Mouse (Mus musculus) forebrain, postnatal 0 days (tissue): ENCODE measurements around the gene Rfxank. TPM values are rescaled to one million over a fixed set of nuclear protein-coding genes. Genes with fewer than 3 reads are reported as not detected.

Experiments used
- ATAC-seq: fragments of 200-750 bp; cut with Nextera tagmentation; 2 replicates; pipeline ENCODE4 v1.8.0; 2017; ENCODE audit warnings: mild to moderate bottlenecking, moderate library complexity
- DNase-seq: peaks from one replicate; pipeline ENCODE4 v3.0.0-alpha.2; 2015
- H3K27ac ChIP-seq: fragments of 300-500 bp; sonication (generic); 2 replicates; pipeline ENCODE4 v1.5.1; 2014; ENCODE audit warnings: low read depth, mild to moderate bottlenecking, antibody characterized with exemption, low read length, moderate library complexity, mixed read lengths
- H3K27me3 ChIP-seq: fragments of 300-500 bp; sonication (generic); 2 replicates; pipeline ENCODE4 v1.6.1; 2014; ENCODE audit warnings: mild to moderate bottlenecking, low read length, mixed read lengths; ENCODE audit not compliant: insufficient read depth
- H3K36me3 ChIP-seq: fragments of 300-500 bp; sonication (generic); 2 replicates; pipeline ENCODE4 v1.6.1; 2014; ENCODE audit warnings: mild to moderate bottlenecking, moderate library complexity; ENCODE audit not compliant: insufficient read depth
- H3K4me1 ChIP-seq: fragments of 300-500 bp; sonication (generic); 2 replicates; pipeline ENCODE4 v1.6.1; 2014; ENCODE audit warnings: antibody characterized with exemption; ENCODE audit not compliant: insufficient read depth
- H3K4me2 ChIP-seq: fragments of 300-500 bp; sonication (generic); 2 replicates; pipeline ENCODE4 v1.6.1; 2014; ENCODE audit warnings: low read depth, mild to moderate bottlenecking, moderate library complexity
- H3K4me3 ChIP-seq: fragments of 300-500 bp; sonication (generic); 2 replicates; pipeline ENCODE4 v1.5.1; 2014; ENCODE audit warnings: low read depth, low read length, mixed read lengths
- H3K9ac ChIP-seq: fragments of 300-500 bp; sonication (generic); 2 replicates; pipeline ENCODE4 v1.6.1; 2014; ENCODE audit warnings: mild to moderate bottlenecking
- H3K9me3 ChIP-seq: fragments of 300-500 bp; sonication (generic); 2 replicates; pipeline ENCODE4 v1.6.1; 2016; ENCODE audit warnings: low read length
- CTCF ChIP-seq: sonication (generic); IDR thresholded peaks from 2 replicates; pipeline ENCODE4 v1.5.1; 2016; ENCODE audit warnings: antibody characterized with exemption, control low read depth, low read depth
- WGBS: fragments of 180-500 bp; shearing (Covaris S2); extraction: QIAGEN DNeasy Blood & Tissue Kit; methylation state at CpG from one replicate; pipeline ENCODE4 v1.1.7; 2014; 5-methylcytosine and 5-hydroxymethylcytosine counted together
- polyA plus RNA-seq: library from polyadenylated mRNA; unstranded; fragments of >200 nt; fragmentation: Nextera tagmentation; extraction: Ambion mirVana; gene quantifications from 2 replicates; pipeline ENCODE4 v1.2.1, GENCODE M21; 2015
- total RNA-seq: library from RNA; depleted of rRNA; stranded (reverse); fragments of >200 nt; gene quantifications from 2 replicates; pipeline ENCODE4 v1.2.3, GENCODE M21; 2014

Gene Rfxank
- total and polyA plus RNA-seq, 2 experiments from 2014 or later: 7.9 to 10.2 TPM

DNA sequence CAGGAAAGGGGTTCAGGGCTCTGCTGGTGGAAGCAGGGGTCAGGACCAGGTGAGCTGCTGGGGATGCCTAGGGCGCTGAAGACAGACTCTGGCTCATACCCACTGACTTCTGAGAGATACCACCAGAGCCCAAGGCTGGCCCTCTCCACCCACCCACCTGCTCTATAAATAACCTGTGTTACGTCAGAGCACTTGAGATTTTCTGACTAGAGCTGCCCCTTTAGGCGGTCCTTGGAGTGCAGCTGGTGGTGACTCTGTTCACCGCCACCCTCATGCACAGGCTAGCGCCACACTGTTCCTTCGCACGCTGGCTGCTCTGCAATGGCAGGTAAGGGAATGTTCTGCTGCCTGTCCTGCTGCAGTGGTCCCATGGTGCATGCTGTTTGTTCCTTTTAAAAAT, 35.1 kb upstream of the Rfxank start:
- no peaks in the 10 kb centered on the region for H3K9me3 ChIP-seq
- DNase-seq: no peak
- no peaks in the 10 kb centered on the region for H3K27me3 ChIP-seq
- no peak overlapping the region for H3K4me3 ChIP-seq
- H3K27ac ChIP-seq: no peak overlapping the region
- no peak overlapping the region for H3K9ac ChIP-seq
- peaks cover 19% of the 10 kb centered on the region for H3K36me3 ChIP-seq
- no peak overlapping the region for H3K4me2 ChIP-seq
- 92% methylated on average over 7 of the region's 7 CpGs for WGBS
- no peak for TF ChIP-seq CTCF
- 0 out of 2 replicates have a peak, but pooled peaks cover 4% of the 10 kb centered on the region for H3K4me1 ChIP-seq
- no peak for ATAC-seq

DNA sequence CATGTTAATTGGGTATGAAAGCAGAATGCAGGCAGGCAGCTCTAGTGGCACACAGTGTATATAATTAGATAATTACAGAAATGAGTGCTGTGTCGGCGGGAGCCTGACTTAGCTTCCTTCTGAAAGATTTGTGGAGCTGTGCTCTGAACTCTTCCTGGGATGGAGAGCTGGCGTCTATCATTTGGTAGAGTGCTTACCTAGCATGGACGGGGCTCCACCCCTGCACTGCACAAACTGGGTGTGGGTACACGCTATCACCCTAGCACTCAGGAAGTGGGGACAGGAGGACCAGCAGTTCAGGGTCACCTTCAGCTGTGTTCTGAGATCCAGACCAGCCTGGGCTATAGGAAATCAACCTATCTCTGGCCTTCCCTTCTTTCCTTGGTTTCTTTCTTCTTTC, 34.4 kb upstream of the Rfxank start:
- WGBS: 81% methylated on average over 5 of the region's 5 CpGs
- DNase-seq (no peak), ATAC-seq (no peak)
- no peaks in the 10 kb centered on the region for H3K27me3 ChIP-seq
- no peak overlapping the region for H3K27ac ChIP-seq
- 0 out of 2 replicates have a peak, but pooled peaks cover 4% of the 10 kb centered on the region for H3K4me1 ChIP-seq
- H3K9me3 ChIP-seq: no peaks in the 10 kb centered on the region
- H3K4me2 ChIP-seq: 0 out of 2 replicates have a peak overlapping the region, but pooled peaks have one; percentile 57
- H3K4me3 ChIP-seq: no peak overlapping the region
- TF ChIP-seq CTCF: no peak
- no peak overlapping the region for H3K9ac ChIP-seq
- peaks cover 12% of the 10 kb centered on the region for H3K36me3 ChIP-seq

DNA sequence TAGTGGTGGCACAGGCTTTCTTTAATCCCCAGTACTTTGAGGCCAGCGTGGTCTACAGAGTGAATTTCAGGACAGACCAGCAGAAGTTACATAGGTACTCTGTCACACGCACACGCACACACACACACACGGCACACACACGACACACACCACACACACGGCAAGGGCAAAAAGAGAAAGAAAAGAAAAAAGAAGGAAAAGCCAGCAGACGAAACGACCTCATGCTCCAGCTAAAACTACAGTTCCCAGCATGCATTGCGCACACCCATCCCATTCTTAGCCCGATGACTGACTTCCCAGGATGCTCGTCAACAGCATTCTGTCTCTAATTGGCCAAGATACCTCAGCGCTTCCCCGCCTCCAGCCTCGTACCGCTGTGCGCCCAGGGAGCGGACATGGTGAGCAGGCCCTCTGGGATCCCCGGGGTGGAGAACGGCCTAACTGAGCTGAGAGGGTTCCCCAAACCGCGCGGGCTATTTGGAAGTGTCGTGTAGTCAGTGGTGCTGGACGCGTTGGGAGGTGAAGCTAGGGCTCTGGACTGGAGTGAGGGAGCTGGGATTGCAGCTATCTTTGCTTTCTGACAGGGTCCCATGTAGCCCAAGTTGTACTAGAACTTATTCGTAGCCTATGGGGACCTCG, 33.2 kb upstream of the Rfxank start, which contains the start of gene Tmem161a:
Gene Tmem161a, plus strand, starts transcription at position 314 of the 639 bp plus-strand sequence.
- Histone ChIP-seq H3K9ac (peak within 1 kb of the TSS; percentile 68), H3K4me1 (0 out of 2 replicates have a peak, but pooled peaks cover 4% of the 10 kb centered on the region), H3K9me3 (no peaks in the 10 kb centered on the region), H3K4me3 (peak within 1 kb of the TSS; percentile 64), H3K27me3 (no peaks in the 10 kb centered on the region), H3K4me2 (peak within 1 kb of the TSS; percentile 57), H3K27ac (no peak within 1 kb of the TSS), H3K36me3 (peaks cover 3% of the 10 kb centered on the region; the same call in 1 of the 2 replicates)
- DNase-seq (peak; percentile 95), ATAC-seq (peak; percentile 100)
- no peak for TF ChIP-seq CTCF
- 2% methylated on average over 26 of the region's 27 CpGs for WGBS

DNA sequence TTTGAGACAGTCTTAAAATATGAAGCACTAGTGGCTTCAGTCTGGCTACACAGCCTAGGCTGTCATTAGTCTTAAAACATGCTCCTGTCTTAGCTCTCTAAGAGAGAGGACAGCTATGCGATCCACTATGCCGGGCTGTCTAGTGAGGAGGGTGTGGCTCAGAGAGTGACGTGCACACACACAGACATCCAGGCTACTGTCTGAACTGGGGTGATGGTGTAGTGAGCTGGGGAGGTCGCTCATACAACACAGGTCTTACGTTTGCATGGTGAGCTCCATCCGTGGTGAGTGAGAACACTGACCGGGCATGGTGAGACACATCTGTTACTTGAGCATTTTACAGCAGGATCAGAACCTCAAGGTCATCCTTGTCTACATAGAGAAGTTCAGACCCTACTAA, 32.3 kb upstream of the Rfxank start:
- no peaks in the 10 kb centered on the region for H3K9me3 ChIP-seq
- no peak for TF ChIP-seq CTCF
- H3K9ac ChIP-seq: no peak overlapping the region
- H3K27me3 ChIP-seq: no peaks in the 10 kb centered on the region
- H3K4me1 ChIP-seq: 0 out of 2 replicates have a peak, but pooled peaks cover 4% of the 10 kb centered on the region
- no peaks in the 10 kb centered on the region; the same call in 1 of the 2 replicates for H3K36me3 ChIP-seq
- peak overlapping the region; percentile 57; the same call in 1 of the 2 replicates for H3K4me2 ChIP-seq
- 86% methylated on average over 7 of the region's 7 CpGs for WGBS
- no peak overlapping the region for H3K4me3 ChIP-seq
- ATAC-seq (no peak), DNase-seq (no peak)
- H3K27ac ChIP-seq: no peak overlapping the region

DNA sequence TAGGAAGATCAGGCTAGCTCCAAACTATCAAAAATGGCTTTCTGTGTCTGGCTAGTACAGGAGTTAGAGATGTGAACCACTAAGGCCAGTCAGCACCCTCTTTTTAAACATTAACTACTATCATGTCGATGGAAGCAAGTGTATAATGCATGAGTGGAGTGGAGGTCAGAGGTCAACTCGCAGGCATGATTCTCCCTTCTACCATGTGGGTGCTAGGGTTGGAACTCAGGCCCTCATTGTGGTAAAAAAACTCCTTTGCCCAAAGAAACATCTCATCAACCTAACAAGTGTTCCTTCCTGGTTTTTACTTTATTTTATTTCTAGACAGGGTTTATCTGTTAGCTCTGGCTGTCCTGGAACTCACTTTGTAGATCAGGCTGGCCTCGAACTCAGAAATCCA, 31.8 kb upstream of the Rfxank start:
- no peak for TF ChIP-seq CTCF
- no peak for ATAC-seq
- WGBS: 78% methylated on average over 3 of the region's 3 CpGs

DNA sequence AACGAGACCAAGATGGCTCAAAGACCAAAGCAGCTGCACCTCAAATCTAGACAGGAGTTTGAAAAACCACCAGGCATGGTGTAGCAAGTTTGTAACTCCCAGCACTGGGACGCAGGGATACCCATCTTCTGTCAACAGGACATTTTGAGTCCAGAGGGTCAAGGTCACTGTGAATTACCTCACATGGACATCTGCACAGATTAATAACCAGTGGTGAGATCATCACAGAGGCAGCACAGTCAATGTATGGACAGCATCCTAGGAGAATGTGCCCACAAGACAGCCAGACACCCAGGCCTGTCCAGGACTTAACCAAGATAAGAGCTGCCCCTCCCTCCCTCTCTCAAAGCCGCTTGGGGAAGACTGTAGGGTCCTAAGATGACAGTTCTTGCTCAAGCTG, 31.2 kb upstream of the Rfxank start:
- no peak for TF ChIP-seq CTCF
- Histone ChIP-seq H3K9me3 (no peaks in the 10 kb centered on the region), H3K36me3 (no peaks in the 10 kb centered on the region; the same call in 1 of the 2 replicates), H3K4me1 (0 out of 2 replicates have a peak, but pooled peaks cover 4% of the 10 kb centered on the region), H3K27me3 (no peaks in the 10 kb centered on the region), H3K27ac (no peak overlapping the region), H3K4me2 (no peak overlapping the region), H3K9ac (no peak overlapping the region), H3K4me3 (no peak overlapping the region)
- DNase-seq (no peak), ATAC-seq (no peak)
- WGBS: 88% methylated on average over 3 of the region's 3 CpGs

More for the DNA sequence above, 31.8 kb upstream of the Rfxank start:
- no peaks in the 10 kb centered on the region for H3K9me3 ChIP-seq
- no peak overlapping the region for H3K4me3 ChIP-seq
- H3K9ac ChIP-seq: no peak overlapping the region
- H3K27me3 ChIP-seq: no peaks in the 10 kb centered on the region
- DNase-seq: no peak
- no peak overlapping the region for H3K27ac ChIP-seq
- H3K36me3 ChIP-seq: no peaks in the 10 kb centered on the region; the same call in 1 of the 2 replicates
- 0 out of 2 replicates have a peak, but pooled peaks cover 4% of the 10 kb centered on the region for H3K4me1 ChIP-seq
- H3K4me2 ChIP-seq: no peak overlapping the region

DNA sequence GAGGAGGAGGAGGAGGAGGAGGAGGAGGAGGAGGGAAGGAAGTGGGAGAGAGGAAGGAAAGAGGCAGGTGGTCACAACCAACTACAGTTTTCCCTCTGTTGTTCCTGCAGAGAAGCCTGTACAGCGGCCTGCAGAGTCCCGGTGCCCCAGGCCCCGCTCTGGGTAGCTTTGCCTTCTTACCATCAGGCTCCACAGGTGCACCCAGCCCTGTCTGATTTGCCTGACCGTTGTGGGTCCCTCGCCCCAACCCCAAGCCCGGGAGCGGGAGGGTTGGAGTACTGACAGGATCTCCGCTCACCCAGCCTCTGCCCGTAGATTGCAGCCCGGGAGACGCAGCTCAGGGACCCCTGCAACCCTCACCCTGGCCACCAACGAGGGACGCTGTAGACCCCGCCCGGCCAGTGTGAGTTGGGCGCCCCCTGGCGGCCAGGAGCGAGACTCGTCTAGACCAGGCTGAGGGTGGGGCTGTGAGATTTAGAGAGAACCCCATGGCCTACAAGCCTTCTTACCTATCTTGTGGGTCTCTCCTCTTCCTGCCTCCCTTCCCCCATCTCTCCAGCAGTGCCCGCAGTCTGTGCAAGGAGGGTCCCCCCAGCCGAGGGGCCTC, 27.7 kb upstream of the Rfxank start:
- H3K27me3 ChIP-seq: no peaks in the 10 kb centered on the region
- H3K9me3 ChIP-seq: no peaks in the 10 kb centered on the region
- H3K4me3 ChIP-seq: peak overlapping the region; percentile 14; the same call in 1 of the 2 replicates
- no peaks in the 10 kb centered on the region for H3K36me3 ChIP-seq
- peak overlapping the region; percentile 35 for H3K9ac ChIP-seq
- ATAC-seq (peak; percentile 94), DNase-seq (peak; percentile 78)
- no peak overlapping the region for H3K27ac ChIP-seq
- 7% methylated on average over 20 of the region's 21 CpGs for WGBS
- no peaks in the 10 kb centered on the region for H3K4me1 ChIP-seq
- peak overlapping the region; percentile 47 for H3K4me2 ChIP-seq
- TF ChIP-seq CTCF: peak; percentile 97
